Mouse (Mus musculus): ENCODE data around the gene Ly6g6d. TPM values are rescaled to one million over a fixed set of nuclear protein-coding genes. Genes with fewer than 3 reads are reported as not detected.

Ly6g6d gene
- polyA plus RNA-seq, 1 experiment from 2014 or later = 1.9 TPM

Other genes with a start within 250 kb of the Ly6g6d start
- gene Stk19, start 241.1 kb downstream of the Ly6g6d start, polyA plus RNA-seq (2015; fragmentation: Nextera tagmentation; extraction: Ambion mirVana) = 17.4 and 18.3 TPM in 2 replicates
- 32.3 and 34.9 TPM in 2 replicates for gene Dxo, start 241.0 kb downstream of the Ly6g6d start, polyA plus RNA-seq (2015; fragmentation: Nextera tagmentation; extraction: Ambion mirVana)
- 27.3 and 30.6 TPM in 2 replicates for gene Skiv2l, start 227.9 kb downstream of the Ly6g6d start, polyA plus RNA-seq (2015; fragmentation: Nextera tagmentation; extraction: Ambion mirVana)
- 68.5 and 70.9 TPM in 2 replicates for gene Nelfe, start 227.7 kb downstream of the Ly6g6d start, polyA plus RNA-seq (2015; fragmentation: Nextera tagmentation; extraction: Ambion mirVana)
- gene Cfb, start 215.5 kb downstream of the Ly6g6d start, polyA plus RNA-seq (2015; fragmentation: Nextera tagmentation; extraction: Ambion mirVana) = 2.3 and 5.6 TPM in 2 replicates
- gene Zbtb12, start 198.6 kb downstream of the Ly6g6d start, polyA plus RNA-seq (2015; fragmentation: Nextera tagmentation; extraction: Ambion mirVana) = 1.5 and 2.0 TPM in 2 replicates
- gene Gm20547, start 196.0 kb downstream of the Ly6g6d start, polyA plus RNA-seq (2015; fragmentation: Nextera tagmentation; extraction: Ambion mirVana) = not detected in 2 replicates
- 0.84 and 1.9 TPM in 2 replicates for gene C2, start 179.8 kb downstream of the Ly6g6d start, polyA plus RNA-seq (2015; fragmentation: Nextera tagmentation; extraction: Ambion mirVana)
- 38.8 and 42.4 TPM in 2 replicates for gene Ehmt2, start 179.6 kb downstream of the Ly6g6d start, polyA plus RNA-seq (2015; fragmentation: Nextera tagmentation; extraction: Ambion mirVana)
- gene Slc44a4, start 163.6 kb downstream of the Ly6g6d start, polyA plus RNA-seq (2015; fragmentation: Nextera tagmentation; extraction: Ambion mirVana) = 0.15 TPM in 1 of 2 replicates, not detected in the other
- 18.1 and 19.2 TPM in 2 replicates for gene Neu1, start 146.8 kb downstream of the Ly6g6d start, polyA plus RNA-seq (2015; fragmentation: Nextera tagmentation; extraction: Ambion mirVana)
- 0.19 and 0.20 TPM in 2 replicates for gene Hspa1b, start 118.8 kb downstream of the Ly6g6d start, polyA plus RNA-seq (2015; fragmentation: Nextera tagmentation; extraction: Ambion mirVana)
- gene Gm20481, start 108.2 kb downstream of the Ly6g6d start, polyA plus RNA-seq (2015; fragmentation: Nextera tagmentation; extraction: Ambion mirVana) = not detected in 2 replicates
- 3.9 TPM in 2 replicates for gene Hspa1a, start 105.9 kb downstream of the Ly6g6d start, polyA plus RNA-seq (2015; fragmentation: Nextera tagmentation; extraction: Ambion mirVana)
- 2.1 and 2.2 TPM in 2 replicates for gene Hspa1l, start 105.4 kb downstream of the Ly6g6d start, polyA plus RNA-seq (2015; fragmentation: Nextera tagmentation; extraction: Ambion mirVana)
- 145 and 153 TPM in 2 replicates for gene Lsm2, start 96.2 kb downstream of the Ly6g6d start, polyA plus RNA-seq (2015; fragmentation: Nextera tagmentation; extraction: Ambion mirVana)
- gene Vars, start 77.1 kb downstream of the Ly6g6d start, polyA plus RNA-seq (2015; fragmentation: Nextera tagmentation; extraction: Ambion mirVana) = 59.9 and 63.0 TPM in 2 replicates
- gene Vwa7, start 61.5 kb downstream of the Ly6g6d start, polyA plus RNA-seq (2015; fragmentation: Nextera tagmentation; extraction: Ambion mirVana) = 0.45 and 0.52 TPM in 2 replicates
- gene Sapcd1, start 50.0 kb downstream of the Ly6g6d start, polyA plus RNA-seq (2015; fragmentation: Nextera tagmentation; extraction: Ambion mirVana) = 3.2 and 4.2 TPM in 2 replicates
- 4.0 and 4.1 TPM in 2 replicates for gene Msh5, start 31.3 kb downstream of the Ly6g6d start, polyA plus RNA-seq (2015; fragmentation: Nextera tagmentation; extraction: Ambion mirVana)
- gene Clic1, start 28.1 kb downstream of the Ly6g6d start, polyA plus RNA-seq (2015; fragmentation: Nextera tagmentation; extraction: Ambion mirVana) = 351 and 389 TPM in 2 replicates
- gene Ddah2, start 19.0 kb downstream of the Ly6g6d start, polyA plus RNA-seq (2015; fragmentation: Nextera tagmentation; extraction: Ambion mirVana) = 194 and 207 TPM in 2 replicates
- gene Ly6g6c, start 12.7 kb downstream of the Ly6g6d start, polyA plus RNA-seq (2015; fragmentation: Nextera tagmentation; extraction: Ambion mirVana) = not detected in 2 replicates
- gene Mpig6b, start 11.9 kb downstream of the Ly6g6d start, polyA plus RNA-seq (2015; fragmentation: Nextera tagmentation; extraction: Ambion mirVana) = 0.92 and 1.4 TPM in 2 replicates
- gene Ly6g6e, start 1.2 kb downstream of the Ly6g6d start, polyA plus RNA-seq (2015; fragmentation: Nextera tagmentation; extraction: Ambion mirVana) = 0.36 and 0.62 TPM in 2 replicates
- gene Ly6g6f, start 7.5 kb upstream of the Ly6g6d start, polyA plus RNA-seq (2015; fragmentation: Nextera tagmentation; extraction: Ambion mirVana) = 0.73 and 1.0 TPM in 2 replicates
- gene Abhd16a, start 11.2 kb upstream of the Ly6g6d start, polyA plus RNA-seq (2015; fragmentation: Nextera tagmentation; extraction: Ambion mirVana) = 67.0 and 69.5 TPM in 2 replicates
- not detected in 2 replicates for gene Ly6g5c, start 30.2 kb upstream of the Ly6g6d start, polyA plus RNA-seq (2015; fragmentation: Nextera tagmentation; extraction: Ambion mirVana)
- gene Ly6g5b, start 37.4 kb upstream of the Ly6g6d start, polyA plus RNA-seq (2015; fragmentation: Nextera tagmentation; extraction: Ambion mirVana) = 0.40 and 0.80 TPM in 2 replicates
- 10.7 and 14.1 TPM in 2 replicates for gene Gpank1, start 43.4 kb upstream of the Ly6g6d start, polyA plus RNA-seq (2015; fragmentation: Nextera tagmentation; extraction: Ambion mirVana)
- 215 and 231 TPM in 2 replicates for gene Csnk2b, start 44.0 kb upstream of the Ly6g6d start, polyA plus RNA-seq (2015; fragmentation: Nextera tagmentation; extraction: Ambion mirVana)
- gene D17H6S53E, start 48.3 kb upstream of the Ly6g6d start, polyA plus RNA-seq (2015; fragmentation: Nextera tagmentation; extraction: Ambion mirVana) = 8.7 and 9.7 TPM in 2 replicates
- 2.2 and 19.0 TPM in 2 replicates for gene Apom, start 54.0 kb upstream of the Ly6g6d start, polyA plus RNA-seq (2015; fragmentation: Nextera tagmentation; extraction: Ambion mirVana)
- gene Bag6, start 57.1 kb upstream of the Ly6g6d start, polyA plus RNA-seq (2015; fragmentation: Nextera tagmentation; extraction: Ambion mirVana) = 45.1 and 46.1 TPM in 2 replicates
- 124 and 130 TPM in 2 replicates for gene Prrc2a, start 86.8 kb upstream of the Ly6g6d start, polyA plus RNA-seq (2015; fragmentation: Nextera tagmentation; extraction: Ambion mirVana)
- 6.5 and 7.8 TPM in 2 replicates for gene Aif1, start 98.0 kb upstream of the Ly6g6d start, polyA plus RNA-seq (2015; fragmentation: Nextera tagmentation; extraction: Ambion mirVana)
- gene Lst1, start 110.4 kb upstream of the Ly6g6d start, polyA plus RNA-seq (2015; fragmentation: Nextera tagmentation; extraction: Ambion mirVana) = 8.6 and 9.9 TPM in 2 replicates
- gene Ltb, start 116.4 kb upstream of the Ly6g6d start, polyA plus RNA-seq (2015; fragmentation: Nextera tagmentation; extraction: Ambion mirVana) = 0.64 TPM in 1 of 2 replicates, not detected in the other
- 0.12 and 0.23 TPM in 2 replicates for gene Tnf, start 123.9 kb upstream of the Ly6g6d start, polyA plus RNA-seq (2015; fragmentation: Nextera tagmentation; extraction: Ambion mirVana)
- gene Lta, start 127.3 kb upstream of the Ly6g6d start, polyA plus RNA-seq (2015; fragmentation: Nextera tagmentation; extraction: Ambion mirVana) = not detected in 2 replicates
- gene Gm16181, start 142.8 kb upstream of the Ly6g6d start, polyA plus RNA-seq (2015; fragmentation: Nextera tagmentation; extraction: Ambion mirVana) = not detected in 2 replicates
- 10.6 and 10.7 TPM in 2 replicates for gene Atp6v1g2, start 155.6 kb upstream of the Ly6g6d start, polyA plus RNA-seq (2015; fragmentation: Nextera tagmentation; extraction: Ambion mirVana)
- 7.6 and 8.1 TPM in 2 replicates for gene Nfkbil1, start 157.7 kb upstream of the Ly6g6d start, polyA plus RNA-seq (2015; fragmentation: Nextera tagmentation; extraction: Ambion mirVana)
- 279 TPM in 2 replicates for gene Ddx39b, start 163.7 kb upstream of the Ly6g6d start, polyA plus RNA-seq (2015; fragmentation: Nextera tagmentation; extraction: Ambion mirVana)
- 43.4 and 48.6 TPM in 2 replicates for gene H2-D1, start 184.7 kb upstream of the Ly6g6d start, polyA plus RNA-seq (2015; fragmentation: Nextera tagmentation; extraction: Ambion mirVana)
- 0.19 and 0.29 TPM in 2 replicates for gene H2-Q1, start 242.3 kb upstream of the Ly6g6d start, polyA plus RNA-seq (2015; fragmentation: Nextera tagmentation; extraction: Ambion mirVana)